Mouse (Mus musculus) layer of hippocampus, adult 2 months (tissue): Measurements from ENCODE around the gene Crygn. TPM values are rescaled to one million over a fixed set of nuclear protein-coding genes. Genes with fewer than 3 reads are reported as not detected.

Experiments used
- DNase-seq, 2 experiments: peaks; one replicate each; pipeline ENCODE4 v3.0.0; 2022; ENCODE audit warnings: low spot score in 2 of 2
- H3K27ac ChIP-seq: fragments of 200-600 bp; 2 replicates; pipeline ENCODE4 v1.8.1; 2022
- H3K4me3 ChIP-seq: fragments of 200-600 bp; 2 replicates; pipeline ENCODE4 v1.8.1; 2022; ENCODE audit warnings: mild to moderate bottlenecking
- CTCF ChIP-seq: fragments of 200-600 bp; conservative IDR thresholded peaks from 2 replicates; pipeline ENCODE4 v1.8.1; 2022; ENCODE audit warnings: antibody characterized with exemption, mild to moderate bottlenecking, moderate library complexity
- total RNA-seq, 2 experiments: library from RNA; stranded (reverse); gene quantifications; 2 replicates each; pipeline ENCODE4 v1.2.3; 2021

Crygn gene
- total RNA-seq, 2 experiments from 2014 or later, result not detected

- Histone ChIP-seq H3K4me3 (no peak overlapping the region), H3K27ac (no peak overlapping the region)
- TF ChIP-seq CTCF, result no peak
- DNase-seq, result no peak
These were observed 38.0 kb downstream of the Crygn start for GRCm38 (mm10) chr5:24719852-24720251.

DNA sequence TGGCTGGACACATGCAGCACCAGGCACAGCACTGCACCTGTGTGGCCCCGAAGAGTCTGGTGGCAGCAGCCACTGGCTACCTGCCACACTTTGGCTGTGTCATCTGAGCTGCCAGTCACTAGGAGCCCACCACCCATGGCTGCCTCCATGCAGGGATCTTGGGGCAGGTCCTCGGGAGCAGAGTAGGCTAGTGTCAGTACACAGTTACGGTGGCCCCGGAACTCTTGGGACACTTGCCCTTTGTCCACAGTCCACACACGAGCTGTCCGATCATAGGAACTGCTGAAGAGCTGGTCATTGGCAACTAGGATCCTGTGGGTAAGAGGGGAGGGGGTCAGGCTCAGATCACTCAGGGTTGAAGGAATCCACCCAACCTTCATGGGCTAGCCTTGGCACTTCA is 39.7 kb downstream of the Crygn start:
- no peak for DNase-seq
- no peak overlapping the region for H3K27ac ChIP-seq
- TF ChIP-seq CTCF, result no peak
- H3K4me3 ChIP-seq, result no peak overlapping the region

- no peak for TF ChIP-seq CTCF
- no peak overlapping the region for H3K4me3 ChIP-seq
- no peak for DNase-seq
- H3K27ac ChIP-seq, result no peak overlapping the region
These were observed 43.8 kb downstream of the Crygn start for GRCm38 (mm10) chr5:24713987-24714386.

- H3K4me3 ChIP-seq, result no peak overlapping the region
- H3K27ac ChIP-seq, result no peak overlapping the region
- TF ChIP-seq CTCF, result no peak
- DNase-seq, result peak; percentile 21 to 24
These were observed 44.6 kb downstream of the Crygn start for GRCm38 (mm10) chr5:24713199-24713598.

DNA sequence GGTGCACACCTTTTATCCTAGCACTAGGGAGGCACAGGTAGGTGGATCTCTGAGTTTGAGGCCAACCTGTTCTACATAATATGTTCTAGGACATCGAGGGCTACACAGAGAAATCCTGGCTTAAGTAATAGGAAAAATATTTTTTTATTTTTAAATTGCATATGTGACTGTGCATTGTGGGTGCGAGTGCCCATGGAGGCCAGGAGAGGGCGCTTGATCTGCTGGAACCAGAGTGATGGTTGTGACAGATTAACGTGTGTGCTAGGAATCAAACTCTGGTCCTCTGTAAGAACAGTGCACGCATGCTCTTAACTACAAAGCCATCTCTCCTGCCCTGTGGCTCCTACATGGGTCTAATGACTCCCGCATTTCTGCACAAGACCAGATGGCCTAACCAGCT is 46.2 kb downstream of the Crygn start:
- DNase-seq, result no peak
- Histone ChIP-seq H3K27ac (no peak overlapping the region), H3K4me3 (no peak overlapping the region)
- TF ChIP-seq CTCF, result peak; percentile 45

GRCm38 (mm10) chr5:24709962-24710361 is 47.8 kb downstream of the Crygn start:
- no peak for TF ChIP-seq CTCF
- H3K4me3 ChIP-seq, result no peak overlapping the region
- no peak overlapping the region; the same call in 1 of the 2 replicates for H3K27ac ChIP-seq
- DNase-seq, result no peak

GRCm38 (mm10) chr5:24704615-24705014 is 53.2 kb downstream of the Crygn start:
- Histone ChIP-seq H3K27ac (no peak overlapping the region), H3K4me3 (no peak overlapping the region)
- no peak for TF ChIP-seq CTCF
- no peak for DNase-seq

GRCm38 (mm10) chr5:24701271-24701670 is 56.5 kb downstream of the Crygn start:
- Histone ChIP-seq H3K27ac (peak overlapping the region; percentile 46; the same call in 1 of the 2 replicates), H3K4me3 (no peak overlapping the region)
- no peak for TF ChIP-seq CTCF
- DNase-seq, result no peak

Other genes with a start within 250 kb of the Crygn start
- under 1 TPM in 1 of 2 experiments, not detected in 1; 0.10 TPM for gene Gbx1, start 230.8 kb downstream of the Crygn start, total RNA-seq
- gene Asb10, start 217.0 kb downstream of the Crygn start, total RNA-seq, result under 1 TPM in 1 of 2 experiments, not detected in 1; 0.31 TPM
- gene 4931409K22Rik, start 201.2 kb downstream of the Crygn start, total RNA-seq, result not detected
- 10 to 100 TPM; 75.9 to 81.4 TPM for gene Abcf2, start 180.5 kb downstream of the Crygn start, total RNA-seq
- gene Chpf2, start 171.3 kb downstream of the Crygn start, total RNA-seq, result 10 to 100 TPM; 63.6 to 66.7 TPM
- 10 to 100 TPM; 88.7 to 90.9 TPM for gene Smarcd3, start 133.6 kb downstream of the Crygn start, total RNA-seq
- gene Nub1, start 72.5 kb downstream of the Crygn start, total RNA-seq, result 10 to 100 TPM; 65.9 to 69.0 TPM
- 1 to 10 TPM in 1 of 2 experiments, under 1 TPM in 1; 0.44 to 1.4 TPM for gene Wdr86, start 27.3 kb downstream of the Crygn start, total RNA-seq
- 100 to 1,000 TPM; 106 to 115 TPM for gene Rheb, start 84.6 kb upstream of the Crygn start, total RNA-seq